Mouse (Mus musculus) spleen, adult 12 weeks (tissue): ENCODE measurements around the gene Dusp1.

Experiments
- DNase-seq: peaks from one replicate; pipeline ENCODE4 v3.0.0; 2022; ENCODE audit warnings: low spot score

The Dusp1 gene

DNA sequence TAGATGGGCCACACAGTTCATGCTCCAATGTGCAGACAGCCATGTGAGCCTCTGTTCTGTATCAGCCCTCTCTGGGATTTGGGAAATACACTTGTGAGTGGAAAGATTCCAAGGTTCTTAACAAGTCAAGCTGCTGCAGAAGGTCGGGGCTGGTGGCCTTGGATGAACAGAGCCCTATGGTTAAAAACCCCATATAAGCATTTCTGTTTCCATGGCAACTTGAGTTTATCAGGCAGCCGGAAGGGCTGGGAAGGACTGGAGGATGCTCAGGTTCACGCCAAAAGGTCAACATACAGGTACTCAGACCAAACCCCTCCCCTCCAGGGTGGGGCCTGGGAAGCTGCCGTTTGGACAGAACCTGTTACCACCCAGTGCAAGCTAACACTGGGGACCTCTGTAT is 97.9 kb downstream of the Dusp1 start:
- no peak for DNase-seq

DNA sequence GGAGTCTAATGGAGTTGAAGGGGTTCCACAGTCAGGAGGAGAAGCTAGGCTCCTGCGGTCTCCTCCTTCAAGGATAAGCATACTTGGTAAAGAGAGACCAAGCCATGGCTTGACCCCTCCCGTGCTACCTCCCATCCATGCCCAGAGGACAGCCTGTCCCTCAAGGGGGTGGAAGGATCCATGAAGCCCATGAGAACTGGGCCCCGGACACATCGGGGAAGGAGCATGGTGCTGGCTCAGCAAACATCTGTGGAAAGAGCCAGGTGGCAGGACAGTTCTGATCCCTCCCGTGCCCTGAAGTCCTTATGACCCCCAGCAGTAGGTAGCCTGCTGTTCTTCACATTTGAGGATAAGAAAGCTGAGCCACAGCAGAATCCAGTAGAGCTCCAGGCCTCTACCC is 98.5 kb downstream of the Dusp1 start:
- DNase-seq = no peak

DNA sequence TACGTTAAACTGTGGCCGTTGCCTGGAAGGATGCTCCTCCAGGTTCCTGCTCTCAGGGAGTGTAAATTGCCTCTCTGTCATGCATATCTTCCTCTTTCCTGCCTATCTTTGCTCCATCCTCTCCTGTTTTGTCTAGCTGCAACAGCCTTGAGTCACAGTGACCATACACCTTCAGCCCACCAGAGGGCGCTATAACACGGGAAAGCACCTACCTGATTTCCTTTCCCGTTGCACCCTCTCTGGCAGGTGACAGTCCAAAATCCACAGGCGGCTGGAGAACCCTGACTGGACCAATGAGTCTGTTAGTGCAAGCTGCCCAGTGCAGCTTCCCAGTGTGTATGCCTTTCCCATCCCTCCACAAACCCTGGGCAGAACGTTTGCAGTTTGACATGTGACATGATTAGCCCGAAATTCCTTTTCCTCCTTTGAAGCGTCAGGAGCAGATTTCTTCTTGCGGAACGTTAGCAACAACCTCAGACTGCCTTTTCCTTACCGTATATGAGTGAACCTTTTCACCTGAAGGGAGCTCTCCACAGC is 99.2 kb downstream of the Dusp1 start:
- peak; percentile 60 for DNase-seq

DNA sequence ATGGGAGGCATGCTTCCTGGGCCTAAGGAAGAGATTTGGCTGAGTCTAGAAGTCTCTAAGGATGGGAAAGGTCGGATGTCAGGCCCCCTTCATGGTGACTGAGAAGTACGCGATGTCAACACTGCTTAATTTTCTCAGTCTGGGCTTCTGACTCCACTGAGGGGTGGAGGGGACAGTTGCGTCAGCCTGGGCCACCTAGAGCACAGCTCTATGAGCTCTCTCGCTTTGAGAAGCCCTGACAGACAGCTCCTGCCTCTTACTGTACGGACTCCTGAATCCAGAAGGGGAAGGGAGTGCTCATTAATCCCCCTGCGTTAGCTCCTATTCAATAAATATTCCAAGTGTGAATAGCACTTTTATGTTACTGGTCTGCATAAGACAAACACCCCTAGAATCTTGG is 103.9 kb downstream of the Dusp1 start:
- no peak for DNase-seq

DNA sequence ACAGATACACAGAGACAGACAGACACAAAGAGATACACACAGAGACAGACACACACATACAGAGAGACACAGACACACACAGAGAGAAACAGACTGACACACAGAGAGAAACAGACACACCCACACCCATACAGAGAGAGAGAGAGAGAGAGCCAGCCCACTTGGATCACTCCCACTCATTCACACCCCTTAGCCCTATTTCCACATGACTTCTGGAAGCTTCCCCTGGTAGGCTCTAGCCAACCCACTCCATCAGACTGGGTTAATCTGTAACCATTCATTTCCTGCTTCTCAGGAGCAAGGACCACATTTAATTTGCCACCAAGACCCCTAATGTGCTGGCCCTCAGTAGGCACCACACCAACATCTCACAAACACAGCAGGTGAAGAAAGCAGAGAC is 104.4 kb downstream of the Dusp1 start:
- no peak for DNase-seq
